Mouse (Mus musculus): ENCODE measurements around the gene Mrpl38.

The Mrpl38 gene

GRCm38 (mm10) chr11:116138468-116139138 is at the start of gene Mrpl38:
Gene Mrpl38 (minus strand): TSS chr11:116138868.
- peak; percentile 98 for DNase-seq (ENCODE audit: low spot score)

GRCm38 (mm10) chr11:116187226-116187930 is 48.7 kb upstream of the Mrpl38 start:
- no peak for DNase-seq (ENCODE audit: low spot score)

GRCm38 (mm10) chr11:116186360-116186759 is 47.7 kb upstream of the Mrpl38 start:
- DNase-seq (ENCODE audit: low spot score), result no peak

- no peak for DNase-seq (ENCODE audit: low spot score)
These were observed 47.2 kb upstream of the Mrpl38 start for GRCm38 (mm10) chr11:116185836-116186235.

DNA sequence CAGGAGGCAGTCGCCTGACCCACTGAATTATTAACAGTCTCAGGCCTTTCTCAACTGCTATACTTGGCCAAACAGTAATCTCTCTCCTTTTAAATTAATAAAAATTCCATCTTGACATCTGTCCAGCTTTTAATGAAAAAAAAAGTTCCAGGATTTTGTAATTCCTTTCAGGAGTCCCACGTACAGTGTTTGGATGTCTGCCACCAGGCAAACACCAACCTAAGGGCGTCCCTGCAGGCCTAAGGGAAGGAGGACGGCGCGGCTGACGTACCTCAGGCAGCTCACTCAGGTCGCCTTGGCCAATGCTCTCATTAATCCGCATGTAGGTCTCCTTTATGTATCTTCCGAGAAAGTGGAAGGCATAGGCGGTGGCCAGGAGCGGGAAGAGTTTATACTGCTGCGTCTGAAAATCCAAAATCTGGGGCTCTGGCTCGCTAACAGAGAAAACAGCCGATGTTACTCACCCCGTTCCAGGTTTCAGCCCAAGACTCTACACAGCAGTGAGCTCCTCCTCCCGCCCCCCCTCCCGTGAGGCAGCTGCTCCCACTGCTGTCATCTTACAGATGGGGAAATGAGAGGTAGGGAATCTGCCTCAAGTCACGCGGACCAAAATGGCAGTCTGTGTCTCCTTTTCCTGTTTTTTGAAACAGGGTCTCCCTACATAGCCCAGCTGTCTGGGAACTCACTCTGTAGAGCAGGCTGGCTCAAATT is 39.9 kb upstream of the Mrpl38 start:
- DNase-seq (ENCODE audit: low spot score), result no peak

GRCm38 (mm10) chr11:116176010-116176409 is 37.3 kb upstream of the Mrpl38 start:
- no peak for DNase-seq (ENCODE audit: low spot score)

DNA sequence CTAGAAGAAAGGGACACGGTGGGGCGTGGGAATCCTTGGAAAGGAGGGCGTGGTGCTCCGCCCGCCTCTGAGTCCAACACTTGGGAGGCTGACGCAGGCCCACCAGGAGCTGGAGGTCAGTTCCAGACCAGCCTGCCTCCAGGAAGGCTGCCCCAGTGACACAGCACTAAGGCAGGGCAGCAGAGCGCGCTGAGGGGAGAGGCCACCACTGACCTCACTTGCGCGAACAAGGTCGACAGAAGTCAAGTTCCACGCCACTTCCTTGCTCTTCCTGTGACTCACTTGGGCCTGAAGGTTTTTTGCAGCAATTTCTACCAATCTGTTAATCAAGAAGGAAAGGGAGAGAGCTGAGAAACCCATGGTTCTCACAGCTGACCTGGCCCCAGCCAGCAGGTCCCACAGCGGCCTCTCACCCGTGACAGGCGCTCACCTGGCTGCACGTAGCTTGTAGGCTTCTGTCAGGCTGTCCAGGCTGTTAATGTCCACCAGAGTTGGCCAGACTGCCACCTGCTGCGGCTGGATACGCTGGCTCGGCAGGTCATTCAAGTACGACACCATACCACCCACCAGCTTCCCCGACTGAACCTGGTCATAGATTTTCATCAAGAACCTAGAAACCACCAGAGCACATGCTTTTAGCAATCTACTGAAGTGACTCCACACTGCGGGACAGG is 36.2 kb upstream of the Mrpl38 start:
- no peak for DNase-seq (ENCODE audit: low spot score)

- DNase-seq (ENCODE audit: low spot score), result no peak
These were observed 33.3 kb upstream of the Mrpl38 start for GRCm38 (mm10) chr11:116171959-116172358.

- no peak for DNase-seq (ENCODE audit: low spot score)
These were observed 31.5 kb upstream of the Mrpl38 start for GRCm38 (mm10) chr11:116170003-116170800.

- no peak for DNase-seq (ENCODE audit: low spot score)
These were observed 30.5 kb upstream of the Mrpl38 start for GRCm38 (mm10) chr11:116169214-116169613.

DNA sequence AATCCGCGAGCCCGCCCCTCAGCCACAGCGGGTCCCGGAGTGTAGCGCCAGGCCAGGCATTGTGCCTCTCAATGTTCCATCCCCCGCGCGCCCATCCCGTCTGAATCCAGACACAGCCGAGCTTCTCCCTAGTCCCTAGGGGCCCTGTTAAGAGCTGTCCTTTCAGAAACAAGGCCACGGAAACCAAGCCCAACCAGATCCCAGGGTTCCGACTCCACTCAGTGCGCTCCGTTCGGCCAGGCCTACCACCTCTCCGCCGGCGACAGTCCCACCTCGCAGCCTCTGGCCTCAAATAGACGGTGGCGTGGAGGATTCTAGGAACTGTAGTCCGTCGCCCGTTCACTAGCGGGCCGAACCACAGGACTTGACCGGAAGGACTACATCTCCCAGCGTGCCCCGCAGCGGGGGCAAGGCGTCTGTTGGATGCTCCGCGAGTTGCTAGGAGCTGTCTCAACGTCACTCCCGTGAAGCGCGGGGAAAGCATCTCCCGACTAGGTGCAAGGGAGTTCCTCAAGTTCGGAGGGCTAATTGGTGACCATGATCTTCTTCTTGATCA is 29.3 kb upstream of the Mrpl38 start, which contains the start of gene Fbf1:
Fbf1 (minus strand) TSS at position 283 of the 556 bp plus-strand sequence.
- DNase-seq (ENCODE audit: low spot score), result peak; percentile 99

GRCm38 (mm10) chr11:116167232-116167631 is 28.6 kb upstream of the Mrpl38 start:
- DNase-seq (ENCODE audit: low spot score), result peak; percentile 53

- DNase-seq (ENCODE audit: low spot score), result peak; percentile 34
These were observed 24.3 kb upstream of the Mrpl38 start for GRCm38 (mm10) chr11:116163002-116163401.

- no peak for DNase-seq (ENCODE audit: low spot score)
These were observed 23.5 kb upstream of the Mrpl38 start for GRCm38 (mm10) chr11:116162146-116162545.

GRCm38 (mm10) chr11:116161312-116161711 is 22.6 kb upstream of the Mrpl38 start:
- DNase-seq (ENCODE audit: low spot score), result no peak

- no peak for DNase-seq (ENCODE audit: low spot score)
These were observed 12.3 kb upstream of the Mrpl38 start for GRCm38 (mm10) chr11:116150960-116151359.

DNA sequence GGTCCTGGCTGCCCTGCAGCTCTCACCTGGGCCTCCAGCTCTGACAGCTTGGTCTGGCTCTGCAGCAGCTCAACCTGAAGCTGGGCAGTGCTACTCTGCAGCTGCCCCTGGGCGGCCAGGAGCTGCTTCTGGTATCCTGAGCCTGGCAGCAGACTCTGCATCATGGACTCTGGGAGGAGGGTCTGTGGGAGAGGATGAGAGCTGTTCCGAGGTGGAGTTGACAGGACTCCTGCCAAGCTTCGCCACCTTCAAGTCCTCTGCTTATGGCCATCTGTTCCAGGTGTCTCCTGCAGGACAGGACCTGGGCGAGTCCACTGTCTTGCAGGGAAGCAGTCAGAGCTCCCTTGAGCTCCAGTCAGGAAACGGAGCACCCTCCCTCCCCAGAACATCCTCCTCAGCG is 10.7 kb upstream of the Mrpl38 start:
- no peak for DNase-seq (ENCODE audit: low spot score)

DNA sequence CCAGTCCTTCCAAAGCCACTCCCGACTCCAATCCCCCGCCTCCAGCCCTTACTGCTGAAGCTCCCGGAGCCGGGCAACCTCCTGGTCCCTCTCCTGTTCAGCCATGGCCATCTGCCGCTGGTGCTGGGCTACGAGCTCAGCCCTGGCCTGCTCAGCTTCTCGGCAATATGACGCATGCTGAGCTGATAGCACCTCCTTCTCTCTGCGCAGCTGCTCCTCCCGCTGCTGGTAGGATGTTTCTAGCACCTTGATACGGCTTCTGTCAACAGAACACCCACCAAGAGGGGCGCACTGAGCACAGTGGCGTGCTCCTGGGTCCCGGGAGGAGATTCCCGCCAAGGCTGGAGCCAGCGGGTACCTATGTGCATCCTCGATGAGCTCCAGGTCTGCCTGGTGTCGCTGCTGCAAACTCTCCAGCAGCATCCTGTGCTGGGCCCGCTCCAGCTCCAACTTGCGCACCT is 10.1 kb upstream of the Mrpl38 start:
- DNase-seq (ENCODE audit: low spot score), result no peak

GRCm38 (mm10) chr11:116146294-116146985 is 7.8 kb upstream of the Mrpl38 start:
- no peak for DNase-seq (ENCODE audit: low spot score)

All from embryo, embryonic 10.5 days (tissue).